Mouse (Mus musculus): Measurements from ENCODE around the gene Cdsn. TPM values are rescaled to one million over a fixed set of nuclear protein-coding genes. Genes with fewer than 3 reads are reported as not detected.

The Cdsn gene
- polyA plus RNA-seq, 1 experiment from 2014 or later: 0.20 TPM

Other genes with a start within 250 kb of the Cdsn start
- not detected in 2 replicates for gene H2-Q1, start 231.7 kb upstream of the Cdsn start, polyA plus RNA-seq (2014; fragmentation: Nextera tagmentation; extraction: Ambion mirVana)
- gene H2-Q2, start 209.9 kb upstream of the Cdsn start, polyA plus RNA-seq (2014; fragmentation: Nextera tagmentation; extraction: Ambion mirVana): 0.52 and 0.53 TPM in 2 replicates
- 1.5 and 2.4 TPM in 2 replicates for gene H2-Q4, start 172.5 kb upstream of the Cdsn start, polyA plus RNA-seq (2014; fragmentation: Nextera tagmentation; extraction: Ambion mirVana)
- 0.46 and 0.60 TPM in 2 replicates for gene H2-Q6, start 127.3 kb upstream of the Cdsn start, polyA plus RNA-seq (2014; fragmentation: Nextera tagmentation; extraction: Ambion mirVana)
- gene H2-Q7, start 113.0 kb upstream of the Cdsn start, polyA plus RNA-seq (2014; fragmentation: Nextera tagmentation; extraction: Ambion mirVana): 7.0 and 8.7 TPM in 2 replicates
- gene H2-Q10, start 82.0 kb upstream of the Cdsn start, polyA plus RNA-seq (2014; fragmentation: Nextera tagmentation; extraction: Ambion mirVana): 0.15 TPM in 1 of 2 replicates, not detected in the other
- gene Pou5f1, start 46.1 kb upstream of the Cdsn start, polyA plus RNA-seq (2014; fragmentation: Nextera tagmentation; extraction: Ambion mirVana): not detected in 2 replicates
- 49.4 and 50.8 TPM in 2 replicates for gene Tcf19, start 35.3 kb upstream of the Cdsn start, polyA plus RNA-seq (2014; fragmentation: Nextera tagmentation; extraction: Ambion mirVana)
- 8.3 and 8.9 TPM in 2 replicates for gene Cchcr1, start 35.0 kb upstream of the Cdsn start, polyA plus RNA-seq (2014; fragmentation: Nextera tagmentation; extraction: Ambion mirVana)
- 0.67 and 0.97 TPM in 2 replicates for gene Psors1c2, start 18.9 kb upstream of the Cdsn start, polyA plus RNA-seq (2014; fragmentation: Nextera tagmentation; extraction: Ambion mirVana)
- not detected in 2 replicates for gene 2300002M23Rik, start 15.3 kb downstream of the Cdsn start, polyA plus RNA-seq (2014; fragmentation: Nextera tagmentation; extraction: Ambion mirVana)
- not detected in 2 replicates for gene Sfta2, start 49.4 kb downstream of the Cdsn start, polyA plus RNA-seq (2014; fragmentation: Nextera tagmentation; extraction: Ambion mirVana)
- gene Gm9573, start 74.5 kb downstream of the Cdsn start, polyA plus RNA-seq (2014; fragmentation: Nextera tagmentation; extraction: Ambion mirVana): not detected in 2 replicates
- gene Mucl3, start 91.6 kb downstream of the Cdsn start, polyA plus RNA-seq (2014; fragmentation: Nextera tagmentation; extraction: Ambion mirVana): 0.32 TPM in 1 of 2 replicates, not detected in the other
- gene Vars2, start 115.5 kb downstream of the Cdsn start, polyA plus RNA-seq (2014; fragmentation: Nextera tagmentation; extraction: Ambion mirVana): 6.9 and 8.7 TPM in 2 replicates
- gene Gtf2h4, start 121.6 kb downstream of the Cdsn start, polyA plus RNA-seq (2014; fragmentation: Nextera tagmentation; extraction: Ambion mirVana): 37.8 and 41.4 TPM in 2 replicates
- 69.9 and 78.8 TPM in 2 replicates for gene Ddr1, start 152.5 kb downstream of the Cdsn start, polyA plus RNA-seq (2014; fragmentation: Nextera tagmentation; extraction: Ambion mirVana)

Data from hindbrain, embryonic 11.5 days (tissue).